Mouse (Mus musculus) right cerebral cortex, postnatal 14 days (tissue): ENCODE measurements around the gene Mypop.

Experiments
- DNase-seq: peaks from one replicate; pipeline ENCODE4 v3.0.0; 2022

The Mypop gene

DNA sequence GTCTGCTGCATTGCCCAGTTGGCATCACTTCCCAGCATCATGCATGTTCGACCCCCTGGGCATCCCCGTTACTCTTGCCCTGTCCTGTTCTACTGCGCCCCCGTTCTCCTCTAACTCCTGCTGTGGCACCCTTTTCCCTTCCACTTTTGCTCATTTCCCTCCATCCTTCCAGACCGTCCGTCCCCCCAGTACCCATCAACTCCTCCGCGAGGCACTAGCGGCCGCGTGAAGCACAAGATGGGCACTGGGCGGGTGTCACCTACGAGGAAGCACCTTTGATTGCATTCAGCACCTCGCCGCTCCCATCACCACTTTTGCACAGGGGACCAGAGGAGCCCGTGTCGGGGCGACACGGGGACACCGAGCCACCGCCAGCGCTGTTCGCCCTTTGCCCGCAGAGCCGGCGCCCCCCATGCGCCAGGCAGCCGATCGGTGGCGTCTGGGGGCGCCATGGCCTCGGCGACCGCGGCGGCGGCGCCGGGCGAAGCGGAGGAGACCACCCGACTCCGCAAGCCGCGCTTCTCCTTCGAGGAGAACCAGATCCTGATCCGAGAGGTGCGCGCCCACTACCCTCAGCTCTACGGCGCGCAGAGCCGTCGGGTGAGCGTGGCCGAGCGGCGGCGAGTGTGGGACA, 732 bp downstream of the Mypop start:
- no peak for DNase-seq

DNA sequence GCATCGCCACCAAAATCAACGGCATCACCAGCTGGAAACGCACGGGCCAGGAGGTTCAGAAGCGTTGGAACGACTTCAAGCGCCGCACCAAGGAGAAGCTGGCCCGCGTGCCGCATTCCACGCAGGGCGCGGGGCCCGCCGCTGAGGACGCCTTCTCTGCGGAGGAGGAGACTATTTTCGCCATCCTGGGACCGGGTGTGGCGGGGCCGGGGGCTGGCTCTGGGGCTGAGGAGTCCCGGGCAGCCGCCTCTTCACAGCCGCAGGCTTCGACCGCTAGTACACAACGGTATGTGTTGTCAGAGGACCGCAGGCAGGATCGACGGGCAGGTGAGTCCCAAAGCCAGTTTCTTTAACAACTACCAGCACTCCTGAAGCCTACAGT, 1.2 kb downstream of the Mypop start:
- peak; percentile 56 for DNase-seq

DNA sequence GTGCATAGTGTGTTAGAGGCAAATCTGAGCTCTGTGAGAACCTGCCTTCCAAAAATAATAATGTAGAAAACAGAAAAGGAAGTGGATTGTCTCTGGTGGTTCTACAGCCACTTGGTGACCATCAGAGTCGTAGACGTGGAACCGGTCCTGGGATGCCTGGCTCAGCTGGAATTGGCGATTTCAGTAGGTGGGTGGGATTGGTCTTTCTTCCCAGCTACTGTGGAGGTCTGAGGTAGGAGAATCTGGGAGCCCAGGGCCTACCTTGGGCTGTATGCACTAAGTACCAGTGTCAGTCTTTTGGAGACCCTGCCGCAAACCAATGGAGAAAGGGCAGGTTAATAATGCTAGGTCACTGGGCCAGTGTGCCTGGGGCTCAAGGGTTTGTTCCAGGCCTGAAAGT, 2.0 kb downstream of the Mypop start:
- no peak for DNase-seq

GRCm38 (mm10) chr7:18998835-18999234, 7.8 kb downstream of the Mypop start:
- no peak for DNase-seq

DNA sequence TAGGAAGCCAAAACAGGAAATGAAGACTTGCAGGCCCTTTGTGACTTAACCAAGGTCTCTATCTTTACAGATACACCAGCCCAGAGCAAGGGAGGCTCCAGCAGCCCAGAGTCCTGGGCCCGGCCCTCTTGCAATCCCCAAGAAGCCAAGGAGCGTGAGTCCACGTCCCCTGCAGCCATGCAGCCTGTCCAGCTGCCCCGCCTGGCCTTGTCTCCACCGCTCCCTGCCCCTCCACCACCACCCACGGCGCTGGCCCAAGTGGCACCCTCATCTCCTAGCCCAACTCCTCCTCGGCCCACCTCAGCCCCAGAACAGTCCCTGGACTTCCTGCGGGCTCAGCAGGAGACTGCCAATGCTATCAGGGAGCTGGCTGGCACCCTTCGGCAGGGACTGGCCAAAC, 9.4 kb downstream of the Mypop start:
- no peak for DNase-seq

DNA sequence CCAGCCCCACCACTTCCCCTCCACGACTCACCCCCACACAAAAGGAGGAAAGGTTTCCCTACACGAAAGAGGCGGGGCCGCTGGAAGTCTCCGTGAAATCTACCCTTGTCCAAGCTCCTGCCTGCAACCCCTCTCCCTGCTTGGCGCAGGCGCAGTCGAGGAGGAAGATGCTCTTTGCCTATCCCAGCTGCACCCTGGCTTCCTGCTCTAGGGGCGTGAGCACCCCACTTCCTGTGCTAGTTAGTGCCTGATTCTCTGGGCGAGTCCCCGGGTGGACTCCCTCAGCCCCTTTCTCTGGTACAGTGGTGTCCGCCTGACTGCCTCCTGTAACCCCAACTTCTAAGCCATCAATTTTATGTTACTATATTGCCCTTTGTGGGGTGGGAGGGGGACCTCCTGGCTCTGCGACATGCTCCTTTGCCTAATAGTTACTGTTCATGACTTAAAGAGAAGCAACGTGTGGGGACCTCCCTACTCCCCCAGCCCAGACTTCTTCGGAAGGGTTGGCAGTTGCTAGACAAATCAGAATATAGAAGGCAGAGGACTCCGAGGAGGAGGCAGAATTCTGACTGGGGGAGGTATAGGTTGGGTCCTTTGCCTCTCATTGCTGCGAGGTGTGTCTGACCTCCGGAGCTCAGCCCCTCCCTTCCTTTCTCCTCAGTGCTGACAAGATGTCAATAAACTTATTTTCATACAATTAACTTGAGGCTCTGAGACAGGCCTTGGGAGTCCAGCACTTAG, 10.2 kb downstream of the Mypop start:
- no peak for DNase-seq

GRCm38 (mm10) chr7:19001807-19002085, 10.7 kb downstream of the Mypop start:
- no peak for DNase-seq

- DNase-seq = no peak
These were observed 11.1 kb downstream of the Mypop start for GRCm38 (mm10) chr7:19002115-19002514.

GRCm38 (mm10) chr7:19002848-19003498, 11.9 kb downstream of the Mypop start:
- no peak for DNase-seq

DNA sequence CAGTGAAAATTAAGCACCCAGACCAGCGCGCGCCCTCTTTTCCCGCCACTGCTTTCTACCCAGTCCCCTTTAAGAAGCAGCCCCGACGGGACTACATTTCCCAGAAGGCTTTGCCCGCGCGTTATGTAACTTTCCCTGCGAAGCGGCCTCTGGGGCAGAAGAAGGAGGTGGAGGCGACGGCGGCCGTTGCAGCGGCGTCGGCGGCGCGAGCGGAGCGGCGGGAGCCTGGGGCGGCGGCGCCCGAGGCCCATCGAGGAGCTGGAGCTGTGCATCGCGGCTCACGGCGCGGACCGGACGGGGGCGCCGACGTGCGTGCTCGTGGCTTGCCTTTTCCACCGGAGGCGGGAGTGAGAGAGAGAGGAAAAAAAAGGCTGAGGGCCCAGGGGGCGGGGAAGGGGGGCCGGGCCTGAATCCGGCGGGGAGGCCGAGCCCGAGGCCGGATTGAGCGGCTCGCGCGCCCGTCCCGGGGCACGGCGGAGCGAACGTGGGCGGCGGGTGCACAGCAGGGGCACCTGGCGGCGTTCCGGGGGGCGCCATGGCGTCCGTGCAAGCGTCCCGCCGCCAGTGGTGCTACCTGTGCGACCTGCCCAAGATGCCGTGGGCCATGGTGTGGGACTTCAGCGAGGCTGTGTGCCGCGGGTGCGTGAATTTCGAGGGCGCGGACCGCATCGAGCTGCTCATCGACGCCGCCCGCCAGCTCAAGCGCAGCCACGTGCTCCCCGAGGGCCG, 13.0 kb downstream of the Mypop start, which contains the start of gene Irf2bp1:
Irf2bp1 (plus strand) TSS at position 143 of the 729 bp plus-strand sequence.
- peak; percentile 92 for DNase-seq

GRCm38 (mm10) chr7:19004631-19005079, 13.6 kb downstream of the Mypop start:
- DNase-seq = no peak

GRCm38 (mm10) chr7:19005417-19006121, 14.5 kb downstream of the Mypop start:
- no peak for DNase-seq

DNA sequence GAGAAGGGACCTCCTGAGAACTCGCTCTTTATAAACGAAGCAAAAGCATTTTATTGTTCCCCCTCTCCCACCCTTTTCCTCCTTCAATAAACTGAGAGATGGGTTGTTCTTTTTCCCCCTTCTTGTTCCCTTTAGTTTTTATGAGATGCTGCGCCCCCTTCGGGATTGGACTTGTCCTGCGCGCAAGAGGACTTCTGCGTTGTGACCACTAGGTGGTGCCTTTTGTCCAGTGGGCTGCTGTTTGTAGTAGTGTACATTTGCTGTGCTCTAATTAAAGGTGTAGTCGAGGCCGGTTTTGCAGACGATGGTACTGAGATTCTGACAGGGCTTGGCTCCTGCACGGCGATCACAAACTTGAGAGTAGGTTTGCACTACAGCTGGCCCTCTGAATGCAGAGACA, 15.4 kb downstream of the Mypop start:
- DNase-seq = peak; percentile 82

DNA sequence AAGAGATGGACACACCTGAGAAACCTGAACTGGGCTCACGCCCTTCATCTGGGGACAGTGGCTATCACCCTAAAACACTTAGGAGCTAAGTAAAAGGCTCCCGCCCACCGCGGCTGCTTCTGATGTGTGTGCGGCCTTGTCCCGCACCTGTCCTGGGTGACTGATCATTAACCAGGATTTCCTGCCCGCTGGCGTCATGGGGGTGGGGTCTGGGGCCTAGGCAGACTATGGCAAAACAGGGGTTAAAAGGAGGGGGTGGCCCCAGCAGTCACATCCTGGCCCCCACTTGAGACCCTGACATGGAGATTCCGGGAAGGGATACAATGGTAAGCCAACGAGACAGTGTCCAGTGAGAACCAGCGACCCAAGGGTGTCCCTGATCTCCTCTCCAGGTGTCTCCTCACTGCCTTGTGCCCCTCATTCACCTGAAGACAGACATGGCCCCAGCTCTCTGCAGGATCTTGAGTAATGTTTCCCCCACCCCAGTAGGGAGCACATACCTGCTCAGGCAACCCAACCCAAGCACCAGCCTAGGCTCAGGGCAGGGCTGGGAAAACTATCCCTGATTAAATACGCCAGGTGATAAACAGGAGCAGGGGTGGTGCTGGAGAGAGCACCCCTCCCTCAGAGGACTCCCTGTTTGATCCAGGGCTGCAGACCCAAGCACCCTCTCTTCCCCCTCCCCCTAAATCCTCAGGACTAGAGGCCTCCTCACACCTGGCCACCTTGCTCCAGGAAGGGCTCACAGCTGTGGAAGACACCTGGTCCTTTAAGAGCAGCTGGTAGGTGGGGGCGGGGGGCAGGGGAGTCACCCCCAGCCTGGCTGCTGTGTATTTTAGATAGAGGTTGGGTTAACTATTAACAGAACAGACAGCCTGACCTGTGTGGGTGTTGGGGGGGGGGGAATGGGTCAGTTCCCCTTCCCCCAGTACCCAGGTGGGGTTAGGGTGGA, 16.3 kb downstream of the Mypop start:
- DNase-seq = no peak

GRCm38 (mm10) chr7:19010581-19010980, 19.5 kb downstream of the Mypop start:
- no peak for DNase-seq

- no peak for DNase-seq
These were observed 21.1 kb downstream of the Mypop start for GRCm38 (mm10) chr7:19012025-19012621.

DNA sequence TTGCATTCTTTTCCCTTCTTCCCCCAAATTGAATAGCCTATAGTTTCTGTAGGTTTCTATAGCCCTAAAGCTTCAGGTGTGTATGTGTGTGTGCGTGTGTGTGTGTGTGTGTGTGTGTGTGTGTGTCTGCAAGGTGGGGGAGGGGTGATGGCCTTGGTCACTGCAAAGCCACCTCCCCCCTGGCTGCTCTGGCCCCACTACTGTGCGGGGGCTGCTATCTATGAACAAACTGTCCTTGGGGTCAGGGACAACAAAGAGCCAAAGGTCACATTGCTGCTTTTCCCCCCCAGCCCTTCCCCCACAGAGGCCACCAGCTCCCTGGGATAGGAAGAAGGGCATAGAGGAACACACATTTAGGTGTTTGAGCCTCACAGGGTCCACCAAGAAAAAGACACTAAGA, 21.8 kb downstream of the Mypop start:
- no peak for DNase-seq

DNA sequence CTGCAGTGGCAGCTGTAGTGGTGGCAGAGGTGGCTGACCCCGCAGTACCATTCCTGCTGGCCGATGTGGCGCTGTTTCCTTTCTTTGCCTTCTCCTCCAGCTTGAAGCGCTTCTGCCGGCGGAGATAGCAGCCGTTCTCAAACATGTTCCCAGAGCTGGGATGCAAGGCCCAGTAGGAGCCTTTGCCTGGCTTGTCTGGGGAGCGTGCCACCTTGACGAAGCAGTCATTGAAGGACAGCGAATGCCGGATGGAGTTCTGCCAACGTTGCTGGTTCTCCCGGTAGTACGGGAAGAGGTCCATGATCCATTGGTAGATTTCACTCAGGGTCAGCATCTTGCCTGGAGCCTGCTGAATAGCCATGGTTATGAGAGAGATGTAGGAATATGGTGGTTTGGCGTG, 23.4 kb downstream of the Mypop start:
- no peak for DNase-seq

DNA sequence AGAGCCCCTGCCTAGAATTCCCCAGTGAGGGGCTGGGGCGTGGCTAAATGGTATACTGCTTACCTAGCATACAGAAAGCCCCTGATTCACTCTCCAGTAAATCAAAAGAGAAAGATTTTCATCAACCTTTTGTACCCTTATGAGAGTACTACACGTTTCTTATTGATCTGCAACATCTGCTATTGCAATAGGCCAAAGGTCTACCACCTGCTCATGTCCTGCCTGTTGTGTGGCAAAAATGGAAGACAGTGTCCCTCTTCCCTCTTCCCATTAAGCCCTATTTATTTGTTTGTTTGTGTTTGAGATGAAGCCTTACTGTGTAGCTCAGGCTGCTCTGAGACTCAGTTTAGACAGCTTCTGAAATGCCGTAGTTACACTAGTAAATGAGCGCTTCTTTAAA, 25.0 kb downstream of the Mypop start:
- DNase-seq = no peak

GRCm38 (mm10) chr7:19017909-19018308, 26.9 kb downstream of the Mypop start:
- no peak for DNase-seq

- DNase-seq = no peak
These were observed 30.0 kb downstream of the Mypop start for GRCm38 (mm10) chr7:19021048-19021447.
